Mouse (Mus musculus) frontal cortex, postnatal 10 days (tissue): ENCODE measurements around the gene Ttc29.
A peak's percentile ranks its signal among the peaks of the same experiment; 100 is the strongest.

Experiments used
- DNase-seq, 2 experiments: peaks; one replicate each; pipeline ENCODE4 v3.0.0; 2022; ENCODE audit warnings: low spot score in 2 of 2, mixed read lengths in 1 of 2

Gene Ttc29

DNA sequence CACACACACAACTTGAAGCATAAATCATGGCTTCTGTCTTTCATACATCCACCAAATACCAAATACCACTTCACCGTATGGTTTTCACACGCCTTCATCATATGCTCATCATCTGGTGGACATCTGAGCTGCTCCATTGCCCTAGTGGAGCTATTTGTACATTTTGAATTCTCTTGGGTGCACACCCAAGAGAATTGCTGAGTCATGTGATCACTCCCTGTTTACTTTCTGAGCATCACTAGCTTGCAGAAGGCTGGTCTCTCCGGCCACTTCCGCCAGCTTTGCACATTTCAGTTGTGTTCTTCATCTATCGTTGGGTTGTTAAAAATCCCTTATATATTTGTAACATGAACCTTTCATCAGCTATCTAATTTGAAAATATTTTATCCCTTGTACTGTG lies 65.5 kb downstream of the Ttc29 start:
- no peak for DNase-seq

GRCm38 (mm10) chr8:78284805-78285204 lies 71.7 kb downstream of the Ttc29 start:
- no peak for DNase-seq

DNA sequence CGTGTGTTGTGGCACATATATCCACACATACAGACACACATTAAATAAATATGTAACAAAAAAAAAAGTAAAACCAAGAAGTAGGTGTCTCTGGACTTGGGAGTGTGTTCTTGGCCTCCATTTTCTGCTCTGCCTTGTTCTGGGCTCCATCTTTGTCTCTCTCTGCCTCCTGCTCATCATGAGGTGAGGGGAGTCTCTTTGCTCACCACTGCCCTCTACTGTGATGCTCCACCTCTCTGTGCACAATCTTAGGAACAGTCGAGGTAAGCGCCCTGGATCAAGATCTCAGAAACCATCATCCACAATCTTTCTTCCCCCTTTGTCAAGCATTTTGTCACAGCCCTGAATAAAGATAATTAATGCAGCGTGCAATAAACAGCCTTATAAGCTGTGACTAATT lies 72.3 kb downstream of the Ttc29 start:
- no peak for DNase-seq

- peak in 1 of 2 experiments; percentile 12 for DNase-seq
Measured at GRCm38 (mm10) chr8:78289374-78289971, 76.4 kb downstream of the Ttc29 start.

GRCm38 (mm10) chr8:78290274-78290673 lies 77.2 kb downstream of the Ttc29 start:
- no peak for DNase-seq

DNA sequence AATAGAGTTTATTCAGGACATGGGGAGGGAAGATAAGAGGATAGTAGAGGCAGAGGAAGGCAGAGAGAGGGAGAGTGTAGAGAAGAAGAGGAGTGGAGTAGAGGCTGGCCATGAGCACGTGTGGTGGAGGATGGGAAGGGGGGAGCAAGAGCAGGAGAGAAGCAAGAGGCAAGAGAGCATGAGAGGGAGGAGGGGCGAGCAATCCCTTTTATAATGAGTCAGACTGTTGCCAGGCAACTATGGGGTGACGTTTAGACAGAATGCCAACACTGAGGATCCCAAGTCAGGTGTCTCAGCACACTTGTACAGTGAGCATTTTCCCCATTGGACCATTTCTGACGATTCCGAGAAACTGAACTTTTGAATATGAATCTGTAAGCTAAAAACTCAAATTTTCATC lies 82.4 kb downstream of the Ttc29 start:
- DNase-seq, result no peak

- no peak for DNase-seq
Measured at GRCm38 (mm10) chr8:78303579-78303978, 90.5 kb downstream of the Ttc29 start.

GRCm38 (mm10) chr8:78306604-78307003 lies 93.5 kb downstream of the Ttc29 start:
- no peak for DNase-seq

DNA sequence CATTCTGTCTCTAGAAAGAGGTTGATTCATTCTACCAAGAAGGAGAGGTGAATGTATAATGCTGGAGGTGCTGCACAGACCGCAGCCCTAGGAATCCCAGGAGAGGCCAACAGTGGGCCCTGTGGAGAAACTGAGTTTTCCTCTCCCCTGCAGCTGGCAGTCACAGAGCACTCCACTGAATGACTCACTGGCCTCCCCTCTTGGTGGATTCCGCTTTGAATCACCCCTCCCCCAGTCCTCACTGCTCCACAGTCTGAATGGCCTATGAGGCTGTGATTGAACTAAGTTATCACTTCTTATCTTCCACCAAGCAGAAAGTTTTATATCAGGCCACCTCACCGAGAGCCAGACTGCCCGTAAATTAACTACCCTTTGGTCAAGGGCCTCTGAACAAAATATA lies 94.0 kb downstream of the Ttc29 start:
- DNase-seq, result no peak

DNA sequence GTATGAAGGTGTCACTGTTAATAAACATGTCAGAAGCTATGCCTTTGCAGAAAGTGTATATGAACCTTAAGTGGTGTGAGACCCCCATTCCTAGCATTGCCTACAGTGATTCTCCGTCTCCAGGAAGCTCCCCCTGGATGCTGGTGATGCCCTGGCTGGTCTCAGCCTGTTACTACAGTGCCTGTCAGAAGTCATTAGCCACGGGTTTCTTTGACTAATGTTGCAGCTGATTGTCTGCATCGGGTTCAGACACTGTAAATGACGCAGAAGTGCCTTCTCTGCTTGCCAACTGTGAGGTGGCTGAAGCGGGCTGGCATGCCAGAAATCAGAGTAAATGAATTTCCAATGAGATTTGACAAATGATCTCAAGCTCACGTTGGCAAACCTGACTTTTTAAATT lies 96.4 kb downstream of the Ttc29 start:
- no peak for DNase-seq

GRCm38 (mm10) chr8:78315576-78315975 lies 102.5 kb downstream of the Ttc29 start:
- DNase-seq, result no peak

GRCm38 (mm10) chr8:78317666-78318065 lies 104.6 kb downstream of the Ttc29 start:
- no peak for DNase-seq

DNA sequence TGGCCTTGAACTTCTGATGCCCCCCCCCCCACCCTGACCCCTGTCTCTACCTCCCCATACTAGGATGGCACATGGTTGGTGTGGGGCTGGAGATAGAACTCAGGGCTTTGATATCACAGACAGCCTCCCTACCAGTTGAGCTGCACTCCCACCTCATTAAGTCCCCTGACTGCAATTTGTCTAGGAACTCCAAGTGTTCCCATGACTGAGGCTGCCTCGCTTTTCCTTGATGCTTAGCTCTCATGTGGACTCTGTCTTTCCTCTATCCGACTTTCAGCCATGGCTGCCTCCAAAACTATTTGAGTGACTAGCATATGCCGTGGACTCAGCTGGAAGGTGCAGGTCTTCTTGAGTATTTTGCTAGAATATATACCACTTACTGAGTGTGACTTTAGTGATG lies 110.3 kb downstream of the Ttc29 start:
- no peak for DNase-seq

DNA sequence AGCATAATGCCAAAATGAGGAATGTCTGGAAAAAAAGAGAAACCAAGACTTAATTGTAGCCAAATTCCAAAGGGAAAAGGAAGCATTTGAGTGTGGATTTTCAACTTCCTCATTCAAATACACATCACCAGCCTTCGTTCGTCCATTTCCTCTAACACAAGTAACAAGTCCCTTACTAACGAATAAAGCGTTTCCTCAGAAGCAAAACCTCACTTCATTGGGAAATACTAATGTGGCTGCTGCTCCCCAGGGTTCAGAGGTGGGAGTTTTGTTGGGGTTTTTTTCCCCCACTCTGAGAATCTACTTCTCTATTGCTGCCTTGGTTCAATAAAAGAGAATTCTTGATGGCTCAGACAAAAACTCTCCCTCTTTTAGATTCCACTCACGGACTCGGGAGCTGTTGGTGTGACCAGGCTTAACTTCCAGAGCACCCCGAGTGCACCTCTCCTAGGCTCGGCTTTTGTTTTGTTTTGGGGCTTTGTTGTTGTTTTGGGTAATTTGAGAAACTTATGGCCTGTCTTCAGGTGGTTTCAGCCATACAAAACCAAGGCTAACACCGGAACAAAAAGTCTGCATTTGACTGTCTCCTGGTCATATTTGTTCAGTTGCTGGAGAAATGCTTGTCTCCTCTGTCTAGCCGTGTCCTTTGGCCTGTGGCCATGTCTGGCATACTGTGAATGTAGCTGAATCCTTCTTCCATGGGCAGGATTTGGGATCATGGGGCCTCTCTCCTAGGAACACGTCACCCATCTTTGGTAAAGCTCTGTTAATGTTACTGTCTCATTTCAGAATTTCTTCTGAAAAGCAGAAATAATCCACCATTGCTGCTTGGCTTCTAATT lies 127.8 kb downstream of the Ttc29 start:
- DNase-seq, result peak; percentile 13 to 30

GRCm38 (mm10) chr8:78342151-78342550 lies 129.1 kb downstream of the Ttc29 start:
- no peak for DNase-seq

GRCm38 (mm10) chr8:78344006-78344405 lies 130.9 kb downstream of the Ttc29 start:
- no peak for DNase-seq

DNA sequence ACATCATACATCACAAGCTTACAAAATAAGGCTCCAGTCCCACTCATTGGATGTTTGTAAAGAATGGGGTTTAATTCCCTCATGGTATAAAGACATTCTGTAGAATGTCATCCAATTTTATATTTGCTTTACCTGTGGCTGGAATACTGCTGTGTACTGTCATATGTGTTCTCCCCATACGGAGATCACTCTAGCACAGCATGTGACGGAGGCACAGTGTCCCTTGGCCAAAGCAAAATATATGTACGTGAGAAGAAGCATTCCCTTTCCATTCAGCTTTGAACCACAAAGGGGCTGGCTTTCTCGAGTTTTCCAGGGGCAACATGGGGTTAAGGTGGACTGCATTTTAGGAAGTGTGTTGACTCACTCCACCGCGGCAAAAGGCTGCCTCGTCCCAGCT lies 132.6 kb downstream of the Ttc29 start:
- DNase-seq, result no peak

DNA sequence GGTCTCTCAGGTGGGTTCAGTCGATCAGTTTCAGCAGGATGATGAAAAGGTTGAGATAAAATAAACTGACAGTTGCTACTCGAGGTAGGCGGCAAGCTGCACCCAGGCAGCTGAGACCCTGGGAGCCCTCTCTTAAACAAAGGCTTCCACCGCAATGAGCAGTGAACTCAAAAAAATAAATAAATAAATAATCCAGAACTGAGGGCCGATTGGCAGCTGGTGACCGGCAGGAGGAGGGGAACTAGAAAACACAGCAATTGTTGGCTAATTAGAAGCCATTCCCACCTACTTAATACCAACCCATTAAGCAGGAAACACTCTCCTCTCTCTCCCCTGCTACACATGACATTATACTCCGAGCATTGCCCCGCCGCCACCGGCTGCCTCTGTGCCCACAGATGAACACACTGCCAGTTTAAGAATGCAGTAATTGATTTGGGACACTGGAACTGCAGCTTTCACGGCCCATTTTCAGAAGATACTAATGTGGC lies 133.1 kb downstream of the Ttc29 start:
- no peak for DNase-seq

- DNase-seq, result no peak
Measured at GRCm38 (mm10) chr8:78353902-78354301, 140.8 kb downstream of the Ttc29 start.

- DNase-seq, result no peak
Measured at GRCm38 (mm10) chr8:78354801-78355200, 141.7 kb downstream of the Ttc29 start.

- no peak for DNase-seq
Measured at GRCm38 (mm10) chr8:78390756-78391155, 177.7 kb downstream of the Ttc29 start.

GRCm38 (mm10) chr8:78419272-78419671 lies 206.2 kb downstream of the Ttc29 start:
- no peak for DNase-seq

DNA sequence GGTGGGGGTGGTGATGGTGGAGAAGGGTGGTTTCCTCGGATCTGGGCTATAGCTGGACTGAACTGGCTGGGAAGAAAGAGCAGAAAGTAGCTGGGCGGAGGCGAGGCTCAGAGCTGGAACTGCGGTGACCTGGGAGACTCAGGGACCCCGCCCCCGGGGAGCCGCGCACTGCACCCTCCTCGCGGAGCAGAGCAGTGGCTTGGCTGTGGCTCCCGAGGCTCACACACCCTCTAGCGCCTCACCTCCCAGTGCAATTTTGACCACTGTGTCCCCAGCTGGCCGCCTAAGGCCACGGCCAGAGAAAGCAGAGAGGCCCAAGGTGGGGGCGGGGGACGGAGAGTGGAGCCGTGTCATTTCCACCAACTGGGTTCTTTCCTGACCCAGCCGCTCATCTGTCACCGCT lies 207.0 kb downstream of the Ttc29 start:
- DNase-seq, result no peak
